Mouse (Mus musculus) naive thymus-derived CD4-positive, alpha-beta T cell, adult 2 months (primary cell): ENCODE results near the gene Krt12.

Experiments used
- DNase-seq: peaks from one replicate; pipeline ENCODE4 v3.0.0-alpha.2; 2011; ENCODE audit warnings: low read depth

Gene Krt12

DNA sequence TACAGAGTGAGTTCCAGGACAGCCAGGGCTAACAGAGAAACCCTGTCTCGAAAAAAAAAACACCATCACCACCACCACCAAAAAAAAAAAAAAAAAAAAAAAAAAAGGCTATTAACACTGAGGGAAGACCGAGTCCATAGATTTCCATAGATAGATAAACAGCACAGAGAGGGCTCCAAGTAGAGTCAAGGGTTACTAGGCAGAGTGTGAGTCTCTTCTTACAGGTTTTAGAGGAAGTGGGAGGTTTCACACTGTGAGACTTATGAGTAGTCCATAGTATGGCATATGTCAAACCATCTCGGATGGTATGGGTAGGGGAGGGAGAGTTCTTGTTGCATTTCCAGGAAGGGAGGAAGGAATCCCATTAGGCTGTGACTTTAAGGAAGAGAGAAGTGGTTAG, 24.0 kb downstream of the Krt12 start:
- no peak for DNase-seq

- DNase-seq: no peak
These were observed 25.4 kb downstream of the Krt12 start for GRCm38 (mm10) chr11:99396661-99397060.

DNA sequence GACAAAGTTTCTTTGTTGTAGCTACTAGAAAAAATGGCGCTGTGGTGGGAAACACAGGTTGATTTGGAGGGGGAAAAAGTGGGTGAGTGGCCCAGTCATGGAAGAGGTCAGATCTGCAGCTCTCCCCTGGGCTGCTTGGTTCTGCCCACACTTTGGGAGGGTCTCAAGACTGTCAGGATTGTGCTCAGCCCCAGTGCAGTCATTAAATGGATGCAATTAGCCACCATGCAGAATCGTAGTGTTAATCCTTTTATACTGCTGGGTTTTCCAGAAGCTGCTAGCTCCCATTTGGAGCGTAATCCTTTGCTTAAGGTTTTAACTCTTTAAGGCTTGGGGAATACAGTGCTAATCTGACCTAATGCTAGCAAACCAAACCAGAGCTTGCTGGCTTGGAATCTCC, 26.0 kb downstream of the Krt12 start:
- no peak for DNase-seq

- no peak for DNase-seq
These were observed 29.6 kb downstream of the Krt12 start for GRCm38 (mm10) chr11:99392492-99392891.

GRCm38 (mm10) chr11:99391375-99391774, 30.7 kb downstream of the Krt12 start:
- no peak for DNase-seq

GRCm38 (mm10) chr11:99390866-99391265, 31.2 kb downstream of the Krt12 start:
- no peak for DNase-seq

GRCm38 (mm10) chr11:99389264-99389663, 32.8 kb downstream of the Krt12 start, which contains the start of gene Krt10:
TSS of gene Krt10 (minus strand) at chr11:99389364.
- no peak for DNase-seq

DNA sequence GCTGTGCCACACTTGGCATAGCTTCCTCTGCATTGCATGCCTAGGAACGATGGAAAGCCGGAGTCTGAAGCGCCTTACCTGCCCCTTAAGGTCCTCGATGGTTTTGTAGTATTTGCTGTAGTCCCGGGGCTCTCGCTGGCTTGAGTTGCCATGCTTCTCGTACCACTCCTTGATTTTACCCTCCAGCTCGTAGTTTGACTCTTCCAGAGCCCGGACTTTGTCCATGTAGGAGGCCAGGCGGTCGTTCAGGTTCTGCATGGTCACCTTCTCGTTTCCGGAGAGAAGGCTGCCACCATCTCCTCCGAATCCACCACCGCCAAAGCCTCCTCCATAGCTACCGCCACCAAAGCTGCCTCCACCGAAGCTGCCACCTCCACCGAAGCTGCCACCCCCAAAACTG, 33.4 kb downstream of the Krt12 start:
- DNase-seq: no peak

DNA sequence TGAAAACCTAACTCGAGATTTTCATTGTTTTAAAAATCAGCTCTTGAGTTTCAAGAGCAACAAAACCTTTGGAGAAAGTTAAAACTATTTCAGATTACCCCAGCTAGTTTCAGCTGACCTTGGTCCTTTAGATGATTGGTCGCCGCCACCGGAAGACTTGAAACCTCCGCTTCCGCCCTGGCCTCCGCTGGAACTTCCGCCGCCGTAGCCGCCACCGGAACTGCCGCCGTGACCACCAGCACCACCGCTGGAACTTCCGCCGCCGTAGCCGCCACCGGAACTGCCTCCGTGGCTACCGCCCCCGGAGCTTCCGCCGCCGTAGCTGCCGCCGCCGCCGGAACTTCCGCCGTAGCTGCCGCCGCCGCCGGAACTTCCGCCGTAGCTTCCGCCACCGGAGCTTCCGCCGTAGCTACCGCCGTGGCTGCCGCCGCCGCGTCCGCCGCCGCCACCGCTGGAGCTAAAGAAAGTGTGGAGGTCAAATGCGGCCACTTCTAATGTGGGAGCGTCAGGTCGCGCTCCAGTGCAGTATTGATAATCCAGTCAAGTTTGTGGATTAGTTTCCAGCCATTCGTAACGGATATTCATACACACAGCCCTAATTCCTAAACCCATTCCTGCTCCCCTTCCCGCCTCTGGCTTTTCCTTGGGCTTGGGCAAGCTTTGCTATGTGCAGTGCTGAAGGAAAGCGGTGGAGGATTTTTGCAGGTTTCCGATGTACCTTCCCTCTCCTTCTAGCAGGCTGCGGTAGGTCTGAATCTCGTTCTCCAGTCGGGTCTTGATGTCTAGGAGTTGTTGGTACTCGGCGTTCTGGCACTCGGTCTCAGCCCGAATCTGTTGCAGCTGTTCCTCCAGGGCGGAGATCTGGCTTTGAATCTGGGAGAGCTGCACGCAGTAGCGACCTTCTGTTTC, 36.0 kb downstream of the Krt12 start:
- DNase-seq: peak; percentile 75

- peak; percentile 85 for DNase-seq
These were observed 42.5 kb downstream of the Krt12 start for GRCm38 (mm10) chr11:99379568-99379967.

- DNase-seq: no peak
These were observed 47.3 kb downstream of the Krt12 start, which contains the start of gene Krt28 for GRCm38 (mm10) chr11:99374803-99375202. TSS of gene Krt28 (minus strand) at chr11:99374903.

DNA sequence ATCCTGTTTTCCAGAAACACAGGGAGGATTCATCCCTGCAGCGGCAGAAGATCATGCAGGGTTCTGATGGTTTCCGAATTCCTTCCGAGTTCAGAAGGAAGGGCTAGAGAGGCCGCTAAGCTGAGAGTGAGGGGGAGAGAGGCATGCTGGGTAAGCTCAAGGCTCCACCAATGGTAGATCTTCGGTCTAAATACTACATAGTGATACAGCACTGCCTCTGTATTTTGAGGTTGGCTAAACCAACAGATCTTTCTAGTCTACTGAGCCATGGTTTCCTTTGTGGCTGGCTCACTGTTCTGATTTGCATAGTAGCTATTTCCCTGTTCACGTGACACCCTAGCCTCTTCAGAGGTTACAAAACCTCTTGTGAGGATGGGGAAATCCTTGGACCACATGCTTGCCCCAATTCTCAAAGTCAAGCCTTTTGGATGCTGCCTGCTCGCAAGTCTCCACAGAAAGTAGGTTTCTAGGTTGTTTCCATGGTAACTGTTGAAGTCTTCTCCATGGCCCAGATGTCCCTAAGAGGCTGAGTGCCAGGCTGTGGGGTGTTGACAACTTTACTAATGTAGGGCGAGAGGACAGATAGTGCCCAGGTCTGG, 52.1 kb downstream of the Krt12 start:
- DNase-seq: no peak

DNA sequence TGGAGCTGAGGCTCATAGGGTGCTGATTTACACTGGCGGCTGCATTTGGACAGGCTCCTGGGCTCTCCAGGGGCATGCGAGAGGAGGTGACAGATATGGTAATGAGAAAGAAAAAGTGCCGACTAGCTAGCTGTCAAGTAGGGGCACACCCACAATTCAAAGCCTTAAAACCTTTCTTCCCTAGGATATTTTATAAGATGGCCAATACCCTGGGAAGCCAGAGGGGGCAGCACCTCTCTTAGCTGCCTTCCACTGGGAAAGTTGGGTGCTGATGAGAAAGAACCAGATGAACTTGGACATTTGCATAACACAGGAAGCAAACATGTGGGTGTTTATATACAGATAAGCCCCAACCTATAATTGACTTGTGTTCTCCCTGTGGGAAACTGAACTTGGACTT, 52.8 kb downstream of the Krt12 start:
- no peak for DNase-seq

DNA sequence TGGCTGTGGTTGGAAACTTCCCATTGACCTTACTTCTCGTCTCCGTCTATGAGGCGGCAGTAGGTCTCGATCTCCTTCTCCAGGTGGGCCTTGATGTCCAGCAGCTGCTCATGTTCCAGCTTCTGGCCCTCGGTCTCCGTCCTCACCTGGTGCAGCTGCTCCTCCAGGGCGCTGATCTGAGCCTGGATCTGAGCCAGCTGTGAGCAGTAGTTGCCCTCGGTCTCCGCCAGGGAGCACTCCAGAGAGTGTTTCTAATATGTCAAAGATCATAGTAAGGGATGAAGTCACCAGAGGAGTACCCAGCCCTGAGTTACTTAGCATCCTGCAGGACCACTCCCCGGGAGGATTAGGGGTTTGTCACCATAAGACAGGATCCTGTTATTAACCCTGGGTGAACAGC, 55.3 kb downstream of the Krt12 start:
- DNase-seq: no peak
